Mouse (Mus musculus): ENCODE data around the gene Ppp6r3. TPM values are rescaled to one million over a fixed set of nuclear protein-coding genes. Genes with fewer than 3 reads are reported as not detected.

Ppp6r3 gene
- 67.3 and 72.5 TPM in 2 replicates for polyA plus RNA-seq (2014; fragmentation: Nextera tagmentation; extraction: Ambion mirVana)

DNA sequence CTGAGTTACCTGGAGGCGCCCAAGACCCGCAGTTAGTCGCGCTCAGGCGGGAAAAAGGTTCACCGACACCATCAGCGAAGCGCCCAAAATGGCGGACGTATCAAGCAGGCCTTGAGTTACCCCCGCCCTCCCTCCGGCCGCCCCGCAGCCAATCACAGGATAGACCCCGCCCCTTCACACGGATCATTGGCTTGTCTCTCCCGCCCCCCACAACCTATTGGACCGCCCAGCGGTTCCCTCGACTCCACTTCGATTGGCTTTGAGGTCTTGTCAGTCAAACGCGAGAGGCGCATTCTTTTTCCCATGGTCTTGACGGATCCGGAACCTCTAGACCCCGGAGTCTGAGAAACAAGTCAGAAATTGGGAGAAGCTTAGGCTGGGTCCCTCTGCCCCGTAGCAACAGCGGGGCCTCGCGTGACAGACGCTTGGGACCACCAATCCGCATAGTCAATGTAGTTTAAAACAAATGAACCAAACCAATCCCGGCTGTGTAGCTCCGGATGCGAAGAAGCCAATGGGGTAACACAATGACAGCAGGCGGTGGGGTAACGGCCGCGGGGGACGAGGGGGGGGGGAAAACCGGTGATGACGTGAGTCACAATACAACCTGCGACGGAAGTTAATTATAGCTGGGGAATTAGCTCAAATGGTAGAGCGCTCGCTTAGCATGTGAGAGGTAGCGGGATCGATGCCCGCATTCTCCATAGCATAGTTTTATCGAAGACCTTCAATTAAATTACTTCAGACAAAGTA is at the start of gene Ppp6r3:
Gene Ppp6r3, minus strand, starts transcription at position 118 of the 753 bp plus-strand sequence.
- peak within 1 kb of the TSS; percentile 91 for H3K4me2 ChIP-seq (ENCODE audit: low read depth, low read length)
- under 1% methylated on average over 42 of the region's 51 CpGs for WGBS
- H3K4me3 ChIP-seq (ENCODE audit: low read depth, low read length) = peak within 1 kb of the TSS; percentile 88
- H3K36me3 ChIP-seq (ENCODE audit: control insufficient read depth, insufficient read depth, low read length) = no peaks in the 10 kb centered on the region
- H3K9ac ChIP-seq (replicated peaks; ENCODE audit: low read depth, low read length) = peak within 1 kb of the TSS; percentile 80
- H3K4me1 ChIP-seq (ENCODE audit: control insufficient read depth, insufficient read depth, low read length) = peaks cover 19% of the 10 kb centered on the region
- peak within 1 kb of the TSS; percentile 93 for H3K27ac ChIP-seq (ENCODE audit: low read depth, low read length)
- H3K27me3 ChIP-seq (ENCODE audit: control insufficient read depth, insufficient read depth, low read length) = no peaks in the 10 kb centered on the region
- H3K9me3 ChIP-seq (ENCODE audit: control insufficient read depth, low read length) = no peaks in the 10 kb centered on the region
- peak; percentile 96 for ATAC-seq (ENCODE audit: low read depth)

DNA sequence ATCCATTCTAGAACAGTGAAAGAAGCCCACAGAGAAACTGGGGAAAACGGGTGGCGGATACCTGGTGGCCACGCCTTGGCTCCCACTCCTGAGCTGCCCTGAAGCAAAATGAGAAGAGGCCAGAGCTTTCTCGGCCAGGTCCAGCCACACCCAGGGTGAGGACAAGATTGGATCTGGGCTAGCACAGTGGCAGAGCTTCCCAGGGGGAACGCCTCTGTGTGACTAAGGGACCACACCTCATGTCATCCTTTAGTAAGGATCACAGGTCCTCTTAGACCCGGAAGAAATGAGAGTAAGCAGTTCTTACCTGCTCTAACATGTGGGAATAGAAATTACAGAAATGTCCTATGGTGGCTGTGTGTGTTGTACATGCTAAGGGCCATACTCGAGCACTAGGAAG is 49.6 kb upstream of the Ppp6r3 start:
- H3K9ac ChIP-seq (replicated peaks; ENCODE audit: low read depth, low read length) = no peak overlapping the region
- WGBS = 94% methylated on average over 7 of the region's 7 CpGs
- H3K27ac ChIP-seq (ENCODE audit: low read depth, low read length) = no peak overlapping the region
- no peak overlapping the region for H3K4me2 ChIP-seq (ENCODE audit: low read depth, low read length)
- no peak for ATAC-seq (ENCODE audit: low read depth)
- H3K27me3 ChIP-seq (ENCODE audit: control insufficient read depth, insufficient read depth, low read length) = no peaks in the 10 kb centered on the region
- H3K4me3 ChIP-seq (ENCODE audit: low read depth, low read length) = no peak overlapping the region
- no peaks in the 10 kb centered on the region for H3K4me1 ChIP-seq (ENCODE audit: control insufficient read depth, insufficient read depth, low read length)
- H3K36me3 ChIP-seq (ENCODE audit: control insufficient read depth, insufficient read depth, low read length) = no peaks in the 10 kb centered on the region; the same call in 1 of the 2 replicates
- no peaks in the 10 kb centered on the region for H3K9me3 ChIP-seq (ENCODE audit: control insufficient read depth, low read length)

DNA sequence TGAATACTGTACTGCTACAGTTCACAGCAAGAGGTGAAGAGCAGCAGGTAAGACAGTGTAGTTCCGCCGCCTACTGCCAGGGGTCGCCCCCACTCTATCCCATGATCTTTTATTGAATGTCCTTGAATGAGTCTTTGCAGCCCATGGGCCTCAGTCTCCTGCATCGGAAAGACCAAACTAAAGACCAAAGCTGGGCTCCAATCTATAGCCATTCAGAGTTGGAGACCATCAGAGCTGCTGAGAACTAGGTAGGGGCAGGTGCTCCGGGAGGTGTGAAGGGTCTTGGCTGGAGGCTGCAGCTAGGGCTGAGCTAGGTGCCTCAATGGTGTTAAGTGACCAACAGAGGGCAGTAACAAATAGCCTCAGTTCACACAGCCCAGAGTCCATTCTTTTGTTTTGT is 48.3 kb upstream of the Ppp6r3 start:
- Histone ChIP-seq H3K36me3 (ENCODE audit: control insufficient read depth, insufficient read depth, low read length) (no peaks in the 10 kb centered on the region; the same call in 1 of the 2 replicates), H3K27me3 (ENCODE audit: control insufficient read depth, insufficient read depth, low read length) (no peaks in the 10 kb centered on the region), H3K27ac (ENCODE audit: low read depth, low read length) (no peak overlapping the region), H3K4me3 (ENCODE audit: low read depth, low read length) (no peak overlapping the region), H3K9me3 (ENCODE audit: control insufficient read depth, low read length) (no peaks in the 10 kb centered on the region), H3K4me2 (ENCODE audit: low read depth, low read length) (no peak overlapping the region), H3K4me1 (ENCODE audit: control insufficient read depth, insufficient read depth, low read length) (no peaks in the 10 kb centered on the region), H3K9ac (replicated peaks; ENCODE audit: low read depth, low read length) (no peak overlapping the region)
- ATAC-seq (ENCODE audit: low read depth) = no peak
- WGBS = 79% methylated on average over 5 of the region's 5 CpGs

DNA sequence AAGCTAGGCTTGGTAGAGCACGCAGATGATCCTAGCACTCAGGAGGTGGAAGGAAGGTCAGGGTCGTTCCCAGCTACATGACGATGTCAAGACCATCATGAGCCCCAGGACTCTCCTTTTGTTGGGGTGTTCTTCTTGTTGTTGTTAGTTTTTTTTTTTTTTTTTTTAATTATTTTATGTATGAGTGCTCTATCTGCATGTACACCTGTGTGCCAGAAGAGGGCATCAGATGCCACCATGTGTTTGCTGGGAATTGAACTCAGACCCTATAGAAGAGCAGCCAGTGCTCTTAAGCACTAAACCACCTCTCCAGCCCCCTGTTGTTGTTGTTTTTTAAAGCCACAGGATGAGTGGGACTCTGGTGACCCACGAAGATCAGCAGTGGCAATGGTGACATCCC is 47.7 kb upstream of the Ppp6r3 start:
- no peak for ATAC-seq (ENCODE audit: low read depth)
- no peaks in the 10 kb centered on the region for H3K27me3 ChIP-seq (ENCODE audit: control insufficient read depth, insufficient read depth, low read length)
- no peak overlapping the region for H3K9ac ChIP-seq (replicated peaks; ENCODE audit: low read depth, low read length)
- no peak overlapping the region for H3K4me2 ChIP-seq (ENCODE audit: low read depth, low read length)
- WGBS = over 99% methylated on average over 4 of the region's 4 CpGs
- no peaks in the 10 kb centered on the region for H3K9me3 ChIP-seq (ENCODE audit: control insufficient read depth, low read length)
- H3K27ac ChIP-seq (ENCODE audit: low read depth, low read length) = no peak overlapping the region
- no peaks in the 10 kb centered on the region; the same call in 1 of the 2 replicates for H3K36me3 ChIP-seq (ENCODE audit: control insufficient read depth, insufficient read depth, low read length)
- no peaks in the 10 kb centered on the region for H3K4me1 ChIP-seq (ENCODE audit: control insufficient read depth, insufficient read depth, low read length)
- H3K4me3 ChIP-seq (ENCODE audit: low read depth, low read length) = no peak overlapping the region

DNA sequence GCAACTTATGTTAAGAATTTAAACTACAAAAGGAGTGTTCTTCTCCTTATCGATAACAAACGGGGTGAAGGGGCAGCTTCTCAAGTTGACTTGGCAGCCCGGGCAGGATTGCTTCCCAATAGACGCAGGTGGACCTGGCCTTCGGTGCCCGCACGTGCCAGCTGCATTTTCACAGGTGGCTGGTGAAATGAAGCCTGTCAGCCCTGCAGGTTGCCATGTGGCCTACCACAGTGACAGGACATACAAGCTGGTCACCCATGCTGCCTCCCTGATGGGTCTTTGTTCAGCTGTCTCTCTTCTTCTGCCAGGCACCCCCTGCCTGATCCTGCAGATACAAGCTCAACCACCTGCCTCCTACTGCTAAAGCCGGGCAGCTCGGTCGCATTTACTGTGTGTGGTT is 45.3 kb upstream of the Ppp6r3 start:
- no peak for ATAC-seq (ENCODE audit: low read depth)
- H3K27ac ChIP-seq (ENCODE audit: low read depth, low read length) = no peak overlapping the region
- no peaks in the 10 kb centered on the region for H3K27me3 ChIP-seq (ENCODE audit: control insufficient read depth, insufficient read depth, low read length)
- WGBS = 94% methylated on average over 10 of the region's 10 CpGs
- H3K9ac ChIP-seq (replicated peaks; ENCODE audit: low read depth, low read length) = no peak overlapping the region
- no peak overlapping the region for H3K4me2 ChIP-seq (ENCODE audit: low read depth, low read length)
- H3K4me1 ChIP-seq (ENCODE audit: control insufficient read depth, insufficient read depth, low read length) = no peaks in the 10 kb centered on the region
- no peaks in the 10 kb centered on the region for H3K9me3 ChIP-seq (ENCODE audit: control insufficient read depth, low read length)
- no peak overlapping the region for H3K4me3 ChIP-seq (ENCODE audit: low read depth, low read length)
- no peaks in the 10 kb centered on the region; the same call in 1 of the 2 replicates for H3K36me3 ChIP-seq (ENCODE audit: control insufficient read depth, insufficient read depth, low read length)

DNA sequence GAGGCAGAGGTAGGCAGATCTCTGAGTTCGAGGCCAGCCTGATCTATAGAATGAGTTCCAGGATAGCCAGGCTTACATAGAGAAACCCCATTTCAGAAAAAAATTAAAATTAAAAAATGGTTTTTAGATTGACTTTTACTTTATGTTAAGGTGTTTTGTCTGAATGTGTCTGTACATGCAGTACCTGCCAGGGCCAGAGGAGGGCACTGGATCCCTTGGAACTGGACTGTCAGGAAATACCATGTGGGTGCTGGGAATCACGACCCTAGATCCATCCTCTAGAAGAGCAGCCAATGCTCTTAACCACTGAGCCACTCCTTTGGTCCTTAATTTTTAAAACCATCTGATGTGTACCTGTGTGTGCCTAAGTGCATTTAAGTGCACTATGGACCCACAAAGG is 43.8 kb upstream of the Ppp6r3 start:
- Histone ChIP-seq H3K4me3 (ENCODE audit: low read depth, low read length) (no peak overlapping the region), H3K4me2 (ENCODE audit: low read depth, low read length) (no peak overlapping the region), H3K36me3 (ENCODE audit: control insufficient read depth, insufficient read depth, low read length) (no peaks in the 10 kb centered on the region; the same call in 1 of the 2 replicates), H3K9me3 (ENCODE audit: control insufficient read depth, low read length) (no peaks in the 10 kb centered on the region), H3K4me1 (ENCODE audit: control insufficient read depth, insufficient read depth, low read length) (no peaks in the 10 kb centered on the region), H3K27me3 (ENCODE audit: control insufficient read depth, insufficient read depth, low read length) (no peaks in the 10 kb centered on the region), H3K9ac (replicated peaks; ENCODE audit: low read depth, low read length) (no peak overlapping the region), H3K27ac (ENCODE audit: low read depth, low read length) (no peak overlapping the region)
- 90% methylated on average over 2 of the region's 2 CpGs for WGBS
- no peak for ATAC-seq (ENCODE audit: low read depth)

DNA sequence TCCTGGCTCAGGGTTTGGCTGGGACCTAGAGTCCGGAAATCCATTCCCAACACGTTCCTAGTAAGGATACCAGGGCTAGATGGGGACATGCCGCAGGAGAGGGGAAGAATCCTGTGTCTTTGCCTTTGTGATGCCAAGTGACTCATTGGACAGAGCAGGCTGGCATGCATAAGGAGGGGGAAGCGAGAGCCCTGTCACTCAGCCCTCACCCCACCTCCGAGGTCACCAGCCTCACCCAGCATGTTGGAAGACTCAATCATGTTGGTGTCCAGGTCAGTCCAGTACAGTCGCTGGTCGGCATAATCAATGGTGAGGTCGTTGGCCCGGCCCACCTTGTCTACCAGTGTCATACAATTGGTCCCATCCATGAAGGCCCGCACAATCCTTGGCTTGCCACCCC is 38.4 kb upstream of the Ppp6r3 start:
- ATAC-seq (ENCODE audit: low read depth) = no peak
- Histone ChIP-seq H3K36me3 (ENCODE audit: control insufficient read depth, insufficient read depth, low read length) (no peaks in the 10 kb centered on the region; the same call in 1 of the 2 replicates), H3K4me2 (ENCODE audit: low read depth, low read length) (no peak overlapping the region), H3K27me3 (ENCODE audit: control insufficient read depth, insufficient read depth, low read length) (no peaks in the 10 kb centered on the region), H3K4me3 (ENCODE audit: low read depth, low read length) (no peak overlapping the region), H3K9me3 (ENCODE audit: control insufficient read depth, low read length) (no peaks in the 10 kb centered on the region), H3K4me1 (ENCODE audit: control insufficient read depth, insufficient read depth, low read length) (no peaks in the 10 kb centered on the region), H3K27ac (ENCODE audit: low read depth, low read length) (no peak overlapping the region), H3K9ac (replicated peaks; ENCODE audit: low read depth, low read length) (no peak overlapping the region)
- 97% methylated on average over 10 of the region's 10 CpGs for WGBS

DNA sequence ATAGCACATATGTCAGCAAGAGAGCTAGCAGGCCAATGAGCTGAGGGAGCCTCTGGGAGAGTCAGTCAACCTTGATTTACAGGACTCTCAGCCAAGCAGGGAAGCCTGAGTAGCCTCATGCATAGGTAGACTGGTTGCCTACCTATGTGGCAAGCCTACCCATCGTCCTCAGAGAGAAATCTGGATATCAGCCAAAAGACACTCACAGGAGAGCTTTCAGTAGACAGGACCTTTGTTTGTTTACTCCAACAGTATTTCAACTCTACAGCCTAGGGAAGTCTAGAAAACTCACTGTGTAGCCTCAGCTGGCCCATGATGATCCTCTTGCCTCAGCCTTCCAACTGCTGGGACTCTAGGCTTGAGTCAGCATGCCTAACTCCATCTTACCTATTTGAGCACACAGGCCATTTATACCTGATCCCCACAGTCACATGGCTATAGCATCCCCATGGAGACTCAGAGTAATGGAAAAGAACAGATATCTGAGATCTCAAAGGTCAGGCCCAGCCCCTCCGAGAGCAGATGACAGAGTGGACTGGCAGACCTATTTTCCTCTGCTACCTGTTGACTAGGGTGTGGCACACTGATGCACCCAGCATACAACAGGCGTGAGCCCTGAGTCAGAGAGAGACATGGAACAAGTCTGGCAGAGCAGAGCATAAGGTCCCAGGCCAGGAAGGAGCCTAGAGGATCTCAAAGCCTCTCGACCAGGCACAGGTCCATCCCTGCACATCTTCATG is 37.2 kb upstream of the Ppp6r3 start:
- Histone ChIP-seq H3K36me3 (ENCODE audit: control insufficient read depth, insufficient read depth, low read length) (no peaks in the 10 kb centered on the region; the same call in 1 of the 2 replicates), H3K9me3 (ENCODE audit: control insufficient read depth, low read length) (no peaks in the 10 kb centered on the region), H3K4me3 (ENCODE audit: low read depth, low read length) (no peak overlapping the region), H3K9ac (replicated peaks; ENCODE audit: low read depth, low read length) (no peak overlapping the region), H3K27ac (ENCODE audit: low read depth, low read length) (no peak overlapping the region), H3K4me2 (ENCODE audit: low read depth, low read length) (no peak overlapping the region), H3K27me3 (ENCODE audit: control insufficient read depth, insufficient read depth, low read length) (no peaks in the 10 kb centered on the region), H3K4me1 (ENCODE audit: control insufficient read depth, insufficient read depth, low read length) (no peaks in the 10 kb centered on the region)
- ATAC-seq (ENCODE audit: low read depth) = no peak
- 92% methylated on average over 4 of the region's 4 CpGs for WGBS

DNA sequence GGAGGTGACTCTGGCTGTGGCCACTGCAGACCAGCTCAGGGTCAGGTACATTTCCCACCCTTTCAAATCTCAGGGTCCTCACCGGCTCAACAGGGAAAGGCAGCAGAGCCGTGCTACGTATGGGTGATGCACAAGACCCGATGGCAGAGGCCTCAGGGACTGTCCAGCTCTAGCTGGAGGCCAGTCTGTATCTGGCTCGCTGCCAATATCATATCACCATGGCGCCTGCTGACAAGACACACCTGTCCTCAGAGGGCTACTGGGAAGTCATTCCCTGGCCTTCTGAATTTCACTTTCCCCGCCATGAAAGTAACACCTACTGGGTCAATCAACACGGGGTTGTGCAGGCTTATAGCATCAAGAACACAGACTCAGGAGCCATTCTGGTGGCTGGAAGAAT is 36.2 kb upstream of the Ppp6r3 start:
- H3K36me3 ChIP-seq (ENCODE audit: control insufficient read depth, insufficient read depth, low read length) = no peaks in the 10 kb centered on the region; the same call in 1 of the 2 replicates
- 89% methylated on average over 8 of the region's 8 CpGs for WGBS
- ATAC-seq (ENCODE audit: low read depth) = no peak
- H3K4me3 ChIP-seq (ENCODE audit: low read depth, low read length) = no peak overlapping the region
- H3K9me3 ChIP-seq (ENCODE audit: control insufficient read depth, low read length) = no peaks in the 10 kb centered on the region
- H3K27ac ChIP-seq (ENCODE audit: low read depth, low read length) = no peak overlapping the region
- H3K4me2 ChIP-seq (ENCODE audit: low read depth, low read length) = no peak overlapping the region
- no peaks in the 10 kb centered on the region for H3K27me3 ChIP-seq (ENCODE audit: control insufficient read depth, insufficient read depth, low read length)
- H3K4me1 ChIP-seq (ENCODE audit: control insufficient read depth, insufficient read depth, low read length) = no peaks in the 10 kb centered on the region
- H3K9ac ChIP-seq (replicated peaks; ENCODE audit: low read depth, low read length) = no peak overlapping the region
